Mouse (Mus musculus): ENCODE results near the gene Hadhb. TPM values are rescaled to one million over a fixed set of nuclear protein-coding genes. Genes with fewer than 3 reads are reported as not detected.

Hadhb gene
- polyA plus RNA-seq, 1 experiment from 2014 or later = 147 TPM

MicroRNAs within 50 kb of the gene (microRNA counts, 519-probe panel; counts per million panel counts)
- 1,984 counts per million, percentile 18 among the panel's probes with 10 or more counts for microRNA mmu-miR-1960

Small RNA genes within 50 kb of the gene (microRNA-seq; reads per million reads assigned to microRNA genes)
- gene Mir1960 (ENCODE audit: borderline number of aligned reads) = 0.83 reads per million

Other genes starting within 250 kb of the Hadhb start
- gene Il6, start 142.1 kb upstream of the Hadhb start, polyA plus RNA-seq (2014; fragmentation: Nextera tagmentation; extraction: Ambion mirVana) = 0.22 and 0.24 TPM in 2 replicates
- 198 and 220 TPM in 2 replicates for gene Tyms, start 81.6 kb upstream of the Hadhb start, polyA plus RNA-seq (2014; fragmentation: Nextera tagmentation; extraction: Ambion mirVana)
- 0.83 and 1.1 TPM in 2 replicates for gene Garem2, start 50.1 kb upstream of the Hadhb start, polyA plus RNA-seq (2014; fragmentation: Nextera tagmentation; extraction: Ambion mirVana)
- gene 3110082J24Rik, start 49.2 kb upstream of the Hadhb start, polyA plus RNA-seq (2014; fragmentation: Nextera tagmentation; extraction: Ambion mirVana) = not detected in 2 replicates
- 120 and 125 TPM in 2 replicates for gene Hadha, start 86 bp upstream of the Hadhb start, polyA plus RNA-seq (2014; fragmentation: Nextera tagmentation; extraction: Ambion mirVana)
- gene Adgrf3, start 50.5 kb downstream of the Hadhb start, polyA plus RNA-seq (2014; fragmentation: Nextera tagmentation; extraction: Ambion mirVana) = 0.10 TPM in 1 of 2 replicates, not detected in the other
- 19.9 and 20.7 TPM in 2 replicates for gene Selenoi, start 77.3 kb downstream of the Hadhb start, polyA plus RNA-seq (2014; fragmentation: Nextera tagmentation; extraction: Ambion mirVana)
- gene Drc1, start 126.1 kb downstream of the Hadhb start, polyA plus RNA-seq (2014; fragmentation: Nextera tagmentation; extraction: Ambion mirVana) = 1.1 and 3.4 TPM in 2 replicates

All from embryonic facial prominence, embryonic 14.5 days (tissue).